Mouse (Mus musculus): ENCODE measurements around the gene Sfxn5.

Gene Sfxn5

DNA sequence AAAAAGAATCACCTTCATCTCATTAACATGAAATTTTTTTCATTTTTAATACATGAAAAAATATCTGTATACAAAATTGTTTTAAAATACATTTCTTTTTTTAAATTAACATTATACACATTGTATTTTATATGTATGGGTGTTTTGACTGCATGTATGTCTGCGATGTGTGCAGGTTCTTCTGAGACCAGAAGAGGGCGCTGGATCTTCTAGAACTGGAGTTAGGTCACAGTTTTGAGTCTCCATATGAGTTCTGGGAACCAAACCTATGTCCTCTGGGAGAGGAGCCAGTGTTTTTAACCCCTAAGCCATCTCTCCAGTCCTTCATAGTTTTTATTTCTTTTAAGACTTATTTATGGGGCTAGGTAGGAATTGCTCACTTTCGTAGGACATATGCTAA, 20.5 kb upstream of the Sfxn5 start:
- no peak for TF ChIP-seq GATA4 (IDR thresholded peaks at IDR 0.05; ENCODE audit: insufficient replicate concordance, low read length)

DNA sequence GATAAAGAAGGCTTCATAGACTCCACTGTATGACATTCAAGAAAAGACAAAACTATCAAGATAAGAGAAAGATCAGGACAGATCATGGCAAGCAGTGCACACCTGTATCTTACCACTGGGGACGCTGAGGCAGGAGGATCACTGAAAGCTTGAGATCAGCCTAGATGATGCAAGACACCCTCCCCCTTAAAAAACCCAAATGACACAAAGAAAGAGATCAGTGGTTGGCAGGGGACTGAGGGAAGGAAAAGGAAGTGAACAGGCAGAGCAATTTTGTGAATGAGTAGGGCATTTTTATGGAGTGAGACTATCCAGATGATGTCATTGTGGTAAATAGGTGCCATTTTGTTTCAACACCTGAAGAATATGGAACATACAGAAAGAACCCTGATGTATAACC, 16.9 kb upstream of the Sfxn5 start:
- no peak for TF ChIP-seq GATA4 (IDR thresholded peaks at IDR 0.05; ENCODE audit: insufficient replicate concordance, low read length)

DNA sequence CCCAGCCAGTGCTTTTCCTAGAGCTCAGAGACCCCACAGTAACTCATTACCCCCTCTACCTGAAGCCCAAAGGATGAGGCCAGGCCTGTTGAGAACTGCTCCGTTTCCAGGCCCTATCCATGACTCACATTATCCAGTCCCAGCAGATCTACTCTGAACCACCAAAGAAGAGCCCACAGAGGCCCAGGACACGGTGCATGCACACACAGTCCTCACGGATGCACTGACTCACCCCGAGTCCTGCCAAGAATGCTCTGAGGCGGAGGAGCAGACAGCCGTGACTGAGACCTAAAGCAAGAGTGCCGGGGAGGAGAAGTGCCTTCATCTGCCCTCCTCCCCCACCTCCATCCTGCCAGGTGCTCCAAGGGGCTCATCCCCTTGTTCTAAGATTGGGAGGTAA, 16.0 kb upstream of the Sfxn5 start:
- TF ChIP-seq GATA4 (IDR thresholded peaks at IDR 0.05; ENCODE audit: insufficient replicate concordance, low read length), result no peak

DNA sequence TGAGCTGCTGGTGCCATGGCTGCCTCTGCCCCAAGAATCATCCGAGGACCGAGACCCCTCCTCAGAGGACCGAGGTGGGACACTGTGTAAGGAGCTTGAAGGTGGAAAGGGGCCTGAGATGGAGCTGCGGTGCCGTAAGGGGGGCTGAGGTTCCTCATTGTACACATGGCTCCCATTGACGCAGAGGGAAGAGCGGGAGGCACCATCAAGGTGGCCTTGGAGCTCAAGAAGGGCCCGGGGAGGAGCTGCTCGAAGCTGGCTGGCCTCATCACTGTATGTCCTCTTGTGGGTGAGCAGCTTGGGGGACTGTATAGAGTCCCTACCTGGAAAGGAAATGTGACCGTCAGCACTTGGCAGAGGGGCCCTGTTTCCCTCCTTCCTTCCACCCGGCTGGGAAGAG, 14.9 kb upstream of the Sfxn5 start:
- no peak for TF ChIP-seq GATA4 (IDR thresholded peaks at IDR 0.05; ENCODE audit: insufficient replicate concordance, low read length)

DNA sequence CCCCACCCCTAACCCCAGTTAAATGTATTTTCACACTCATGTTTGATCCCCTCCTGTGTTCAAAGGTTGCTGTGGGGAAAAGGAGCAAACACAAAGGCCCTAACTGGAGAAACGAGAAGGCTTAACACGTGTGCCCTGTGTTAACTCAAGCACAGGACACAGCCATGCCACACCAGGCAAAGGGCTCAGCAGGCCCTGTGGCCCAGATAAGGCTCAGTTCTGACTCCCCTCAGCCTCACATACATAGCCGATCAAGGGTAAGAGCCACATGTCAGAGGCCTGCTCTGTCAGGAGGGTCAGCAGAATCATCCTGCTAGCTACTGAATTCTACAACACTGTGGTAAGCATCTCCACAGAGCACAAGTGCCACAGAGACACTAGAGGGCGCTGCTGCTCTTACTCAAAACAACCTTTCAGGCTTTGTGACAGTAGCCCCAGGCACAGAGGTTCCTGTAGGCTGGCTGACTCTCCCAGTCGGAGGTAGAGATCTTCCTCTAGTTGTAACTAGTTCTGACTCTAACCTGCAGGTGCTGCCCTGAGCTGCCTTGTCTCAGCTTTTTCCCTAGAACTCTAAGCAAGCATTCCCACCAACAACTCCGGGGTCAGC, 12.9 kb upstream of the Sfxn5 start:
- no peak for TF ChIP-seq GATA4 (IDR thresholded peaks at IDR 0.05; ENCODE audit: insufficient replicate concordance, low read length)

DNA sequence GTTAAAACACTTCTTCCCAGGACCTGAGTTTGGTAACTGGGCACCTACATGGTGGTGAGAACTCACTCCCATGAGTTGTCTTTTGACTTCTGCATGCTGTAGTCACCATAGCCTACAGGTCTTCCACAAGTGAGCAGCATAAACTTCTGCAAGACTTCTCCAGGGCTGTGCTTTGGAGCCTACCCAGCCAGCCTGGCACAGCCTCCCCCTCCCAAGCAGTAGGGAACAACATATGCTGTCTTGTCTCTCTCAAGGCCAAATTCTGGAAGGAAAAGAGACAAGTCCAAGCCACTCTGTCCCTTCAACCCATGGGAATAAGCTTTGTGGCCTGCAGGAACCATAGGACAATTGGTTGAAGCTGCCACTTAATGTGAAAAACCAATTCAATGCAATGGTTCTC, 11.7 kb upstream of the Sfxn5 start:
- no peak for TF ChIP-seq GATA4 (IDR thresholded peaks at IDR 0.05; ENCODE audit: insufficient replicate concordance, low read length)

DNA sequence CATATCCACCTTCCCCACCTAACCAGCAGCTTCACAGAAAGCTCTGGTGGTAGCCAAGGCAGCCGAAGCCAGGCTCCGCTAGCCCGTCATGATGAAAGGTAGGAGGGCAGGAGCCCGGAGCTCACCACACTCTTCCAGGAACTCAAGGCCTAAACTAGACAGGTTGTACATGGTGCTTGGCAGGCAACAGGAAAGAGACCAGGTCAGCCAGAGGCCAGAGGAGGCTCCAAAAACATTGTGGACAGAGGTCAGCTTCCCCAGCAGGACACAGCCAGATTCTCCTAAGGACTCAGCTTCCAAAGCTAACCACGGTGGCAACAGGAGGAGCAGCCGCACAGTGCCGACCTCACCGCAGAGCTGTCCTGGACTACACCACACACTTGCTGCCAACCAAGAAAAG, 9.8 kb upstream of the Sfxn5 start:
- no peak for TF ChIP-seq GATA4 (IDR thresholded peaks at IDR 0.05; ENCODE audit: insufficient replicate concordance, low read length)

DNA sequence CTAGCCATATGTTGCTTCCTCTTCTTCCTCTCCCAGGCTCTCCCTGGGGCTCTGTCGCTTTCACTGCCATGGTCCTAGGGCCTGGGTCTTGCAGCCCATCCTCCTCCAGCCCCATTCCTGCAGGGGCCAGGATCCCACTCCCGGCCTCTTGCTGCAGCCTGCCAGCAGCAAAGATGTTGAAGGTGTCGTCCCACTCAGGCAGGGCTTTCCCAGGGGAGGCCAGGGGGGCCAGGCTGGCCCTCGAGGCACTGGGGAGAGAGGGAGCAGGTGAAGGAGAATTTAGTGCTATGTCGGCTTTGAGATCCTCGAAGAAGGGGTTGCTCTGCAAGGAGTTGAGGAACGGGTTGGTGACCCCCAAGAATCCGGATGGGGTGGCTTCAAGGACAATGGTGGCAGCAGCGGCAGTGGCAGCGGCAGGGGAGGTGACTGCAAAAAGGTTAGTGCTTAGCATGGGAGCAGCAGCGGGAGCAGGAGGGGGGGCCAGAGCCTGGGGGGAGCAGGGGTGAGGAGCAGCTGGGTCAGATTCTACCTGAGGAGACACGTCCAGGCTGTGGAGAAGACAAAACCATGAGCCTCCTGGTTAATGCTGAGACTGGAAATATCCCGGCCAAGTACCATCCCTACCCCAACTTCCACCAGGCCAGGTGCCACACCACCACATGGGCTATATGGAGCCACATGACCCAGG, 8.7 kb upstream of the Sfxn5 start:
- no peak for TF ChIP-seq GATA4 (IDR thresholded peaks at IDR 0.05; ENCODE audit: insufficient replicate concordance, low read length)

DNA sequence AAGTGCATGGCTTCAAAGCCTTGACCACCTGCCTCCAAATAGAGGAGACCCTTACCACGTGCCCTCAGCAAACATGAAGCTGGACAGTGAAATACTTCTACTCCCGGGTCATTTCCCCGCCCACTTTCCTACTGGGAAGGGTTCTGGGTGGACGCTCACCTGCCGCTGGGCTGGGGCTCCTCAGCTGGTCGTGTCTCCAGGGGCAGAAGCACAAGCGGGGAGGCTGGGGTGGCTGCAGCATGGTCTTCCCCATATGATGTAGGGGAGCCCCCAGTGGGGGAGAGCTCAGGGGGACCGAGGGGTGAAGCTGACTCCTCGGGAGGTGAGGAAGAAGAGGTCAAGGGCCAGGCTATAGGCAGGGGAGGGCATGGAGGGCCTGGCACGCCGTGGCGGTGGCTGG, 7.0 kb upstream of the Sfxn5 start:
- no peak for TF ChIP-seq GATA4 (IDR thresholded peaks at IDR 0.05; ENCODE audit: insufficient replicate concordance, low read length)

DNA sequence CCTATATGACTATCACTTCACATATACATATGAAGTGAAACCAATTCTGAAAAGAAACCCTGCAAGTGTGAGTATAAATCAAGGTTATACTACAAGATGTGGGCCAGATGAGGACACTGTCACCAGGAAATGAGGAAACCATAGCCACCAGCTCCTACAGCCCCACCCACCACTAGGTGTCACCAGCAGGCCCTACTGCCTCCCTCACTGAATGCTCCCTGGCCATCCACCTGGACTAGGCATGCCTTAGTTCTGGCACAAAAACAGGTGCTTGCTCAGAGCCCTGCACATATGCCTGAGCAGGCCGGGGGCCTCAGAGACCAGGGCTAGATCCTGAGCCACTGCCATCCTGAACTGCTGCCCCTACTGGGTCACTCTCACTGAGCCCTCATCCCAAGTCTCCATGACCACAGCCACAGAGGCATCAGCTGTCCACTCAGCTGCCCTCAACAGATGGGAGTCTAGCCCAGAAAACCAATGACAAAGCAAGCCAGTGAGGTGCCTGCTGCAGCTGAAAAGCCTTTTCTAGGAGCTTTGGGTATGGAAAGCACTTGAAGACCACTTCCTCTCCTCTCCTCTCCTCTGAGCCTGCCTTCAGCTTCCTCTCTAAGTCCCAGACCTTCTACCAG, 6.2 kb upstream of the Sfxn5 start:
- TF ChIP-seq GATA4 (IDR thresholded peaks at IDR 0.05; ENCODE audit: insufficient replicate concordance, low read length), result no peak

DNA sequence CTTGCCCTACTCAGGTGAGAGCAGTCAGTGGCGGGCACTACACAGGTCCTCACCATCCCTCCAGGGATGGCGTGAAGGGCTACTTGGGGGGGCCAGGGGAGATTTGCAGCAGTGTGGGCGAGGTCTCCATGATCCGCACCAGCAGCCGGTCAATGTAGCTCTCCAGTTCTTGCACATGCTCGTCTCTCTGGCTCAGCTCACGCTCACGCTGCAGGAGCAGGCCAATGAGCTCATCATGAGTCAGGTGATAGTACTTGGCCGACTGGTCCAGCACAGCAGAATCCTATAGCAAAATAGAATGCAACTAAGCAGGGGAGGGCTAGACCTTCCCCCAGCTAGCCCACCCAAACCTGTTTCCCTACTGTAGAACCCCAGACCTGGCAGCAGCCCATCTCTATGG, 3.7 kb upstream of the Sfxn5 start:
- no peak for TF ChIP-seq GATA4 (IDR thresholded peaks at IDR 0.05; ENCODE audit: insufficient replicate concordance, low read length)

DNA sequence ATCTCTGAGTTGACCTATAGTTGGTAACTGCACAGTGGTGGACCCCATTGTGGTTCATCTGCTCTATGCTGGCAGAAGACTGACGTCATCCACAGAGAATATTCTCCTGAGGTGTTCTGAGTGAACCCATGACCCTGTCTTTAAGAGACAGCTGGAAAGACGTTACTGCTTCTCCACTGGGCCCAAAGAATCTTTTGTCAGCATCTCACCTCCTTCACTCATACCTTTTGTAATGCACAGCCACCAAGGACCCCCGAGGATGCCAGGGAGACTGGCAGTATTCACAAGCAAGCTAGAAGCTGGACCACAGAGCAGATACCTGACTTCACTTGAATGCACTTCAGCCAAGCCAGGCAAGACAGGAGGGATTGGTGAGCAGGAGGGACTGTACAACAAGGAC, 2.1 kb upstream of the Sfxn5 start:
- TF ChIP-seq GATA4 (IDR thresholded peaks at IDR 0.05; ENCODE audit: insufficient replicate concordance, low read length), result no peak

DNA sequence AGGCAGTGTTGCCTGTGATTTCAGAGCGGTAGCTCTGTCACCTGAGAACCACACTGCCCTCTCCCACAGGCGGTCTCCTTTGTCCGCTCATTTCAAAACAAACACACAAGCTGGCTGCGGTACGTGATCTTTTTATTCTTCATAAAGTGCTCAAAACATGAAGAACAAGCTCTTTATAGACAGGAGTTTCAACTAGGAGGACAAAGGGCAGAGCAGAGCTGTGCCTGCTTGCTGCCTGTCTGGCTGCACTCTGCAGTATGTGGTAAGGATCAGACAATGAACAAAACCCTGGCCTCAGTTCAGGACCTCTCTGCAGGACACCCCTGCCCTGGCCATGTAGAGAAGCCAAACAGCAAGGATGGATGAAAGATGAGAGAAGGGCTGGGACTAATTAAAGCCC, 1.6 kb upstream of the Sfxn5 start:
- no peak for TF ChIP-seq GATA4 (IDR thresholded peaks at IDR 0.05; ENCODE audit: insufficient replicate concordance, low read length)

DNA sequence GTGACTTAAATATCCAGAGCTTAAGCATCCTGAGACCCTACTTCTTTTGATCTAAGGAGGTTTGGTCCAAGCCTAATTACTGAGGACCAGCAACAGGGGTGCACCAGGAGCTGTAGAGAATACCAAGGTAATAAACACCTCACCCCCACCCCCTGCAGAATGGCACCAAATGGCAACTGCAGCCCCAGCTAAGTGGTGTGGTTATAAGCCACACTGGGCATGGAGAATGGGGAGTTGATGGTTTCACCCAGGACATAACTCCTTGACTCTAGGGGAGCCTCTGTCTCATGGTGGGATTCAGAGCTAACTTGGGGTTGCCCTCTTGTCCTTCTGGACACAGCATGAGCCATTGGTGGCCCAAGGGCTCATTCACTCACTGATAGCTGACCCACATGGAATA, 1.0 kb upstream of the Sfxn5 start:
- no peak for TF ChIP-seq GATA4 (IDR thresholded peaks at IDR 0.05; ENCODE audit: insufficient replicate concordance, low read length)

DNA sequence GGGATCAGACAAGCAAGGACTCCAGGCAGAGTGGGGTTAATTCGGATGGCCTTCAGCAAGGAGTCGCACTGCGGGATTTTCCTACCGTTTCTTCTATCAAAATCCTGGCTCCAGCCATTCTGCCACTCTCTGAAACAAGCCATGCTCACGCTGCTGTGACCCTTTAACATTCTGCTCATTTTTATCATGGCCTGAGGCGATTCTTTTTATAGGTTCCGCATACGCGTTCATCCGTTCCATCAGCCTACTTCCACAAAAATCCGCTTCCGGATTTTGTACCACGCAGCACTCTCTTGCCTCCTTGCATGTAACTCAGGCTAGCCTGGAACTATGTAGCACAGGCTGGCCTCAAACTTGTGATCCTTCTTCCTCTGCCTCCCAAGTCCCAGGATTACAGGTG, 510 bp upstream of the Sfxn5 start:
- TF ChIP-seq GATA4 (IDR thresholded peaks at IDR 0.05; ENCODE audit: insufficient replicate concordance, low read length), result no peak

DNA sequence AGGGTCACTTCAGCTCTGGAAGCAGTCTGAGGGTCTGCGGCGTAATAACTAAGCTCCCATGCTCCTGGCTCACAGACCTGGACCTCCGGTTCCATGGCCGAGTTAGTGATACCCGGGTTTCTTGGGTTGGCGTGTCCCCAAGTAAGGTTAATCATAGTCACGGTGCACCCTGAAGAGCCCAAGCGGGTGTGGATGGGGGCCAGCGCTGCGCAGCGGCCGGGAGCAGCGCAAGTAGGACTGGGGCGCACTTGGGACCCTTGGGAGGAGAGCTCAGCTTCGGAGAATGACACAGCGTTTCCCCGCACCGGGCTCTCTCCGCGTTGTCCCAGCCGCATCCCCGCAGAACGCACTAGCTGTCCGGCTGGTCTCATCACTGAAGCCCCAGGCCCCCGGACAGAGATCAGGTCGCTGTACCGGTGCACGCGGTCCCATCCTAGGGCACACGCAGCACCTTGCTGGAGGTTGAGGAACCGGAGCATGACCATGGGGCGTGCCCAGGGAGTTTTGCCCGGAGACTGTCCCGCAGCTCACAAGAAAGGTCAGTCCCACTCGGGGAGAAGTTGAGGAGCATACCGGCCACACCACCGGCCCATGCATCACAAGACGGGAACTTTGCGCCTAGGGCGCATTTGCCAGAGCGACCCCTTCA, 747 bp downstream of the Sfxn5 start:
- no peak for TF ChIP-seq GATA4 (IDR thresholded peaks at IDR 0.05; ENCODE audit: insufficient replicate concordance, low read length)

Measured in liver, adult (tissue).